Mouse (Mus musculus): Measurements from ENCODE around the gene Lrtm1.

DNA sequence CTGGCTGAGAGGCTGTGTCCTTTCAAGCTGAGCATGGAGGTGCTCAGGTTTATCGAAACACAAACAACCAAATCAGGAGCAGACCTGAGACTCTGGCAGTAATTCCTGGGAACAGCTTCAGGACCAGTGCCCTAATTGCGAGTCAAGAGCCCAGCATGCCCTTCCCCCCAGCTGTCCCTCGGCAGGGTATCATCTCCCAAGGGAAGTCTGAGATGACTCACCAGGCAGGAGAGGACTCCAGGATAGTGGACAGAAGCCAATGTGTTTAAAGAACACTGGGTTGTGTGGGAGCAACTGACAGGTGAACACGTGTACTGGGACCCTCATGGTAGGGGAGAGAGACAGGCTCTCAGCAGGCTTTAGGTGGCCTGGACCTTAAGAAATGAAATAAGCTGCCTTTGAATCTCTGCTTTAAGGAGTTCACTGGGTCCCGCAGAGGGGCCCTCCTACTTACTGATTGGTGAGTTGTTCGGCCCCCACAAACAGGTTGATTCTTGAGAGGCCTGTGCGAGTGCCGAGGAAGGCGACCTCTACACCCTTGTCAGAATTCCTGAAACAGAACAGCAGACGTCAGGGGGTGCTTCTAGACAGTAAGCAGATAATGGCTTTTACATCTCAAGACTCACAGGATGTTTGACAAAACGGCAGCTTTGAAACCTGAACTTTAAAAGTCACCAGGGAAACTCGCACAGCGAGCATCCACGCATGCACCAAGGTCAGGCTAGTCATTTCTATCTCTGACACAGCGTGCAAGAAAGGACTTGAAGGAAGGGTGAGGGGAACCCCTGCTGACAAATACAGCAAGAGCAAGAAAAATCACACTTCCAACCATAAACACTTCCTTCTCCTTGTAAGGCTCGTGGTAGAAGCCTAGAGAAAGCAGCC lies 34.2 kb downstream of the Lrtm1 start:
- TF ChIP-seq CTCF (IDR thresholded peaks at IDR 0.05; ENCODE audit: extremely low read depth, insufficient read depth, low read length) (no peak), POLR2A (IDR thresholded peaks at IDR 0.05; ENCODE audit: extremely low read depth, insufficient read depth, low read length) (no peak)

Data from cortical plate, adult 2 months (tissue).